Mouse (Mus musculus) hindbrain, embryonic 11.5 days (tissue): ENCODE measurements around the gene Fbxw2. TPM values are rescaled to one million over a fixed set of nuclear protein-coding genes. Genes with fewer than 3 reads are reported as not detected.
"Not testable (repeated sequence)": the region's sequence is repeated elsewhere in the genome, so short reads cannot be mapped to it uniquely, and the experiment has no call there.

Experiments
- ATAC-seq: fragments of 200-750 bp; cut with Nextera tagmentation; 2 replicates; pipeline ENCODE4 v1.8.0; 2017; ENCODE audit warnings: mild to moderate bottlenecking, moderate TSS enrichment, moderate library complexity; ENCODE audit not compliant: low FRiP score
- DNase-seq: peaks from one replicate; pipeline ENCODE4 v3.0.0-alpha.2; 2015; ENCODE audit warnings: low spot score
- H3K27ac ChIP-seq: fragments of 300-500 bp; sonication (generic); 2 replicates; pipeline ENCODE4 v1.5.1; 2014; ENCODE audit warnings: mild to moderate bottlenecking, low read depth, low read length
- H3K27me3 ChIP-seq: fragments of 300-500 bp; sonication (generic); 2 replicates; pipeline ENCODE4 v1.6.1; 2014; ENCODE audit warnings: mild to moderate bottlenecking, low read length, moderate library complexity, mixed read lengths; ENCODE audit not compliant: control insufficient read depth, insufficient read depth
- H3K36me3 ChIP-seq: fragments of 300-500 bp; sonication (generic); 2 replicates; pipeline ENCODE4 v1.6.1; 2014; ENCODE audit warnings: mild to moderate bottlenecking, low read length, moderate library complexity, mixed read lengths; ENCODE audit not compliant: control insufficient read depth, insufficient read depth
- H3K4me1 ChIP-seq: fragments of 300-500 bp; sonication (generic); replicated peaks from 2 replicates; pipeline ENCODE4 v1.6.1; 2014; ENCODE audit warnings: low read length, mixed read lengths; ENCODE audit not compliant: control insufficient read depth, insufficient read depth
- H3K4me2 ChIP-seq: fragments of 300-500 bp; sonication (generic); replicated peaks from 2 replicates; pipeline ENCODE4 v1.6.1; 2014; ENCODE audit warnings: mild to moderate bottlenecking, low read depth, low read length
- H3K4me3 ChIP-seq: fragments of 300-500 bp; sonication (generic); 2 replicates; pipeline ENCODE4 v1.5.1; 2014; ENCODE audit warnings: low read depth, low read length
- H3K9ac ChIP-seq: fragments of 300-500 bp; sonication (generic); 2 replicates; pipeline ENCODE4 v1.6.1; 2014; ENCODE audit warnings: low read depth, low read length
- H3K9me3 ChIP-seq: fragments of 300-500 bp; sonication (generic); 2 replicates; pipeline ENCODE4 v1.6.1; 2016; ENCODE audit warnings: low read length; ENCODE audit not compliant: control insufficient read depth
- WGBS: fragments of 180-500 bp; shearing (Covaris S2); extraction: QIAGEN DNeasy Blood & Tissue Kit; methylation state at CpG from one replicate; pipeline ENCODE4 v1.1.7; 2014; 5-methylcytosine and 5-hydroxymethylcytosine counted together
- polyA plus RNA-seq: library from polyadenylated mRNA; unstranded; fragments of >200 nt; fragmentation: Nextera tagmentation; extraction: Ambion mirVana; gene quantifications from 2 replicates; pipeline ENCODE4 v1.2.1, GENCODE M21; 2014

Fbxw2 gene
- polyA plus RNA-seq, 1 experiment from 2014 or later, result 63.5 TPM

- Histone ChIP-seq H3K36me3 (no peaks in the 10 kb centered on the region), H3K27ac (no peak overlapping the region; the same call in 1 of the 2 replicates), H3K9ac (peak overlapping the region; percentile 65), H3K4me2 (peak overlapping the region; percentile 64), H3K9me3 (no peaks in the 10 kb centered on the region), H3K4me3 (peak overlapping the region; percentile 65), H3K27me3 (no peaks in the 10 kb centered on the region), H3K4me1 (no peaks in the 10 kb centered on the region; the same call in 1 of the 2 replicates)
- peak; percentile 34 for DNase-seq
- WGBS, result 31% methylated on average over 19 of the region's 21 CpGs
- no peak; the same call in 1 of the 2 replicates for ATAC-seq
Measured at GRCm38 (mm10) chr2:34826460-34827231, 535 bp upstream of the Fbxw2 start.

- Histone ChIP-seq H3K27me3 (no peaks in the 10 kb centered on the region), H3K9me3 (no peaks in the 10 kb centered on the region), H3K27ac (no peak overlapping the region), H3K9ac (no peak overlapping the region), H3K4me1 (no peaks in the 10 kb centered on the region), H3K4me3 (no peak overlapping the region), H3K36me3 (no peaks in the 10 kb centered on the region), H3K4me2 (no peak overlapping the region)
- DNase-seq (no peak), ATAC-seq (no peak)
- WGBS, result 92% methylated on average over 2 of the region's 2 CpGs
Measured at GRCm38 (mm10) chr2:34818492-34818891, 7.6 kb downstream of the Fbxw2 start.

GRCm38 (mm10) chr2:34815893-34816292, 10.2 kb downstream of the Fbxw2 start:
- not testable (repeated sequence) for H3K36me3 ChIP-seq, H3K9me3 ChIP-seq, H3K27me3 ChIP-seq

GRCm38 (mm10) chr2:34812706-34813105, 13.4 kb downstream of the Fbxw2 start:
- no peak for ATAC-seq
- H3K4me3 ChIP-seq, result no peak overlapping the region
- H3K9ac ChIP-seq, result no peak overlapping the region
- H3K27ac ChIP-seq, result no peak overlapping the region
- H3K4me1 ChIP-seq, result no peaks in the 10 kb centered on the region
- peaks cover 5% of the 10 kb centered on the region for H3K36me3 ChIP-seq
- 90% methylated on average over 7 of the region's 7 CpGs for WGBS
- H3K4me2 ChIP-seq, result no peak overlapping the region
- no peak for DNase-seq
- no peaks in the 10 kb centered on the region for H3K27me3 ChIP-seq
- H3K9me3 ChIP-seq, result no peaks in the 10 kb centered on the region

More at GRCm38 (mm10) chr2:34815893-34816292, 10.2 kb downstream of the Fbxw2 start:
- not testable (repeated sequence) for H3K4me3 ChIP-seq, H3K4me1 ChIP-seq, H3K9ac ChIP-seq, H3K27ac ChIP-seq, ATAC-seq, H3K4me2 ChIP-seq, DNase-seq
- 100% methylated on average over 2 of the region's 2 CpGs for WGBS

- ATAC-seq (no peak), DNase-seq (no peak)
- H3K9me3 ChIP-seq, result no peaks in the 10 kb centered on the region
- H3K9ac ChIP-seq, result no peak overlapping the region
- no peak overlapping the region for H3K4me2 ChIP-seq
- peaks cover 5% of the 10 kb centered on the region for H3K36me3 ChIP-seq
- H3K4me3 ChIP-seq, result no peak overlapping the region
- WGBS, result 98% methylated on average over 3 of the region's 3 CpGs
- H3K27me3 ChIP-seq, result no peaks in the 10 kb centered on the region
- no peaks in the 10 kb centered on the region for H3K4me1 ChIP-seq
- H3K27ac ChIP-seq, result no peak overlapping the region
Measured at GRCm38 (mm10) chr2:34810775-34811174, 15.3 kb downstream of the Fbxw2 start.

GRCm38 (mm10) chr2:34809568-34809967, 16.5 kb downstream of the Fbxw2 start:
- no peak overlapping the region for H3K9ac ChIP-seq
- H3K4me2 ChIP-seq, result no peak overlapping the region
- H3K9me3 ChIP-seq, result no peaks in the 10 kb centered on the region
- no peak overlapping the region for H3K4me3 ChIP-seq
- no peak for ATAC-seq
- peaks cover 5% of the 10 kb centered on the region for H3K36me3 ChIP-seq
- DNase-seq, result no peak
- no peaks in the 10 kb centered on the region for H3K27me3 ChIP-seq
- H3K4me1 ChIP-seq, result no peaks in the 10 kb centered on the region
- no peak overlapping the region for H3K27ac ChIP-seq
- WGBS, result 94% methylated on average over 1 of the region's 1 CpGs

- Histone ChIP-seq H3K9ac (no peak overlapping the region), H3K27me3 (no peaks in the 10 kb centered on the region), H3K4me2 (no peak overlapping the region), H3K4me1 (no peaks in the 10 kb centered on the region), H3K9me3 (no peaks in the 10 kb centered on the region), H3K36me3 (peaks cover 5% of the 10 kb centered on the region), H3K27ac (no peak overlapping the region), H3K4me3 (no peak overlapping the region)
- ATAC-seq, result no peak
- DNase-seq, result no peak
- WGBS, result 90% methylated on average over 2 of the region's 2 CpGs
Measured at GRCm38 (mm10) chr2:34808057-34808456, 18.1 kb downstream of the Fbxw2 start.

- no peak overlapping the region for H3K9ac ChIP-seq
- 94% methylated on average over 10 of the region's 10 CpGs for WGBS
- no peaks in the 10 kb centered on the region for H3K36me3 ChIP-seq
- no peak overlapping the region for H3K4me3 ChIP-seq
- H3K27me3 ChIP-seq, result no peaks in the 10 kb centered on the region
- ATAC-seq, result no peak
- no peak overlapping the region for H3K27ac ChIP-seq
- no peaks in the 10 kb centered on the region for H3K4me1 ChIP-seq
- H3K4me2 ChIP-seq, result no peak overlapping the region
- no peak for DNase-seq
- H3K9me3 ChIP-seq, result no peaks in the 10 kb centered on the region
Measured at GRCm38 (mm10) chr2:34805364-34805950, 20.7 kb downstream of the Fbxw2 start.

- Histone ChIP-seq H3K4me3 (no peak overlapping the region), H3K27me3 (no peaks in the 10 kb centered on the region), H3K4me2 (no peak overlapping the region), H3K4me1 (no peaks in the 10 kb centered on the region), H3K27ac (no peak overlapping the region), H3K9ac (no peak overlapping the region), H3K36me3 (no peaks in the 10 kb centered on the region), H3K9me3 (no peaks in the 10 kb centered on the region)
- 97% methylated on average over 1 of the region's 1 CpGs for WGBS
- DNase-seq (no peak), ATAC-seq (no peak)
Measured at GRCm38 (mm10) chr2:34804815-34805214, 21.3 kb downstream of the Fbxw2 start.
